Mouse (Mus musculus) WW6 (cell line): ENCODE measurements around the gene Arrb2.
A peak's percentile ranks its signal among the peaks of the same experiment; 100 is the strongest.
"Not testable (repeated sequence)": the region's sequence is repeated elsewhere in the genome, so short reads cannot be mapped to it uniquely, and the experiment has no call there.

Experiments used
- DNase-seq: peaks from one replicate; pipeline ENCODE4 v3.0.0-alpha.2; 2013; ENCODE audit warnings: low read depth, low spot score

Arrb2 gene

DNA sequence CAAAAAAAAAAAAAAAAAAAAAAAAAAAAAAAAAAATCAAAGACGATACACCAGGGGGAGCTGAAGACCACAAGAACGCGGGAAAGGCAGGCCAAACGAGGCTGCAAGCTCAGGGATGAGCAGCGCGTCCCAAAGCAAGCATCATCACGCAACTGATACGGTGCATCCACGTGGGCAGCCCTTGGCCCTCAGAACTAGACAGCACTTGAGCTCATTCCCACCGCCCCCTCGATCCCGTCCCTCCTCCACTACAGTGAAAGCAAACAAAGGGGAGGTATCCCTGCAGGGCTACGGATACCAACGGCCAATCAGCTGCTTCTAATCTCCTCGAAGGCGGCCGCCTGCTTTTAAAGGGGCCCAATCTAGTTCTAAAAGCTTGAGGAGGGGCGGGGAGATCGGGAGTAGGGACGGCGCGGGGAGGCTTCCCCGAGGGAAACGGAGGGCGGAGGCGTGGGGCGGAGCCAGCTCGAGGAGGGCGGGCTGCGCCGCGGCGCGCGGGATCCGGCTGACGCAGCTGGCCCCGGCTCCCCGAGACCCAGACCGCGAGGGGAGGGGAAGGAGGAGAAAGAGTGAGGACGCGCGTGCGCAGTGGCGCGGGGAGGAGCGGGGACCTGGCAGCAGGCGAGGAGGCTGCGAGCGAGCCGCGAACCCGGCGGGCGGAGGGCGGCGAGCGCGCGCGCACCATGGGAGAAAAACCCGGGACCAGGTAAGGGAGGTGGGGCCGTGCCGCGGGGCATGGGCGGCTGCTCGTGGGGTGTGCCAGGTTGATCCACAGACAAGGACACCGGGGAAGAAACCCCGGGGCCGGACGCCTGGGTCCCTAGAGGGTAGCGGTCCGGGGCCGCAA, at the start of gene Arrb2:
TSS of gene Arrb2 (plus strand) at position 588 of the 847 bp plus-strand sequence.
- DNase-seq: peak; percentile 99

DNA sequence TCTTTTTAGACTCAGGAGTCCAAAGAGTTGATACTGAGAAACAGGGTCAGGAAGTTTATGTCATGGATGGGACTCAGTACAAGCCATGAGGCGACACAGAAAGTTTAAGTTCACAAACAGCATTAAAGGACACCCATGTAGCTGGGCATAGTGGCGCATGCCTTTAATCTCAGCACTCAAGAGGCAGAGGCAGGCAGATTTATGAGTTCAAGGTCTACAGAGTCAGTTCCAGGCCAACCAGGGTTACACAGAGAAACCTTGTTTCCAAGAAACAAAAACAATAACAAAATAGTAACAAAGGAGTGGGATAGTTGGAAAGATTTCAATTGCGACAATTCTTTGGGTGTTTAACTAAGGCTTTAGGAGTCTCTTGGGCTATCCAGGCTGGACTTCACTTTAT, 48.3 kb upstream of the Arrb2 start:
- no peak for DNase-seq

DNA sequence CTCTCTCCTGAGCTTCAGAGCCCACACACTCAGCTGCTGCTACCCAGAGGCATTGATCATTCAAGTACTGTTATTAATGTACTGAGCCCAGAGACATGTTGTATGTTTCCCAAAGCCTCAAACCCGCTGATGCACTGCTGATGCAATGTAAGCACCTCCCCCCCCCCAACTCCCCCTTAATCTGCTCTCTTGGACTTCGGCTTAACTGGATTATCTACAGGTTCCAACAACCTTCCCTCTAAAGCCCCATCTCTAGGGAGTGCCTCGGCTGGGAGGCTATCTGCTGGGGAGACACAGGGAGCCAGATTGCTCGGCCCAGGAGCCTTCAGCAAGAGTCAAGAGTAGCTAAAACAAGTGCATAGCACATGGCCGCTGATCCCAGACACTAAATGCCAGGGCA, 45.0 kb upstream of the Arrb2 start:
- DNase-seq: no peak

DNA sequence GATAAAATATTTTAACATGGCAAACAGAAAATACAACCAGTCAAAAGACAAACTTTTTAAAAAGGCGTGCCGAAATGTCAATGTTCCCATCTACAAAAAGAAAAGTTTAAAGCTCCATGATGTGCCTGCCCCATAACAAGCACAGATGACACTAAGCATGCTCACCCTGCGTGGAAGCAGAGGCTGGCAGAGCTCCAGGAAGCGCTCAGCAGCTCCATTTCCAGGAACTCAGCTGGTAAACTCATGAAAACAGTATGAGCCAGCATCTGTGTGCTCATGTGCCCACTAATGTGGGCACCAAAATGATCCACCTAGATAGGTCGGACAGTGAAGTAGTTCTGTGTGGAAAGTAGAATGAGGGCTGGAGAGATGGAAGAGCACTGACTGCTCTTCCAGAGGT, 43.0 kb upstream of the Arrb2 start:
- DNase-seq: no peak

DNA sequence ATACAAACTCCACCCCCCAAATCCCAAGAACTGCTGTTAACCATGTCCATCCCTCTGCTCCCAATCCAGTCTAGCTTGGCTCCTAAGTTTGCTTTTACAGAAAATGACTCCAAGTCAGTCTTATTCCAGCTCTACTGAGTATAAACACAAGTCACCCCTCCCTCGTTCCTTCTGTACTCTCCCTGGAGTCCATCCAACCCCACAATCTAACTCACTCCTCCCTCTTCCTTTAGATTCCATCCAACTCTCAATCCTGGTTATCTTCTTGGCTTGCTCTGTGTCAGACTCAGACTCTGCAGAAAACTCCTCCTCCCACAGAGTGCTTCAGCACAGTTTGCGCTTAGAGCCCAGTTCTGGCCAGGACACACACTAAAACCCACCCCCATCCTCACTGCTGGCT, 28.8 kb upstream of the Arrb2 start:
- DNase-seq: no peak

DNA sequence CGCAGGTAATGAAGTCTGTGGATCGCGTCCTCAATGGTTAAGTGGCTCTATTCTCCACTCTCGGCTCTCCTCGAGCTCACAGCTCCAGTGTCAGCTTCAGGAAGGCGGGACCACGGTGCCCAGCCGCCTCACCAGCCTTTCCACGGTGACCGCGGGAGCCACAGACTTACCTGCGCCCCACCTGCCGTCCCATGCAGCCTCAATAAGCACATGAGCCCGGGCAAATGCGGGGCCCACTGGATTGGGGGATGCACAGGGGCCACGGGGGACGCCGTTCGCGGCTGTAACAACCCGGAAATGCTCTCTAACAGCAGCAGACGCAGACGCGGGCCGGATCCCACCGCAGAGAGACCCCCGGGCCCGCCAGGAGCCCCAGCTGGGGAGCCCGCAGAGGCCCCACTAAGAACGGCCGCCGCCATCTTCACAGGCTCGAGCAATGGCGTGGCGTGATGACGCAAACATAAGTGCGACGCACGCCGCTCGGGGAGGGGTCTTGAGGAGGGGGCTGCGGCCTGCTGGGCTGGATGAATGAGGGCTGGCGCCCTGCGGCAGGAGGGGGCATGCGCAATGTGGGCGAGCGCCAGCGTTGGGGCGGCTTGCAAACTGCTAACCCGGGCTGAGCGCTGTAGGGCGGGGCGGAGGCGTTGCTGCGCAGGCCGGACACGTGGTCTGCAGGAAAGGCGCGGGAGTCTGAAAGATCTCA, 22.7 kb upstream of the Arrb2 start, which contains the start of gene Pelp1:
TSS of gene Pelp1 (minus strand) at position 438 of the 703 bp plus-strand sequence.
- peak; percentile 99 for DNase-seq

DNA sequence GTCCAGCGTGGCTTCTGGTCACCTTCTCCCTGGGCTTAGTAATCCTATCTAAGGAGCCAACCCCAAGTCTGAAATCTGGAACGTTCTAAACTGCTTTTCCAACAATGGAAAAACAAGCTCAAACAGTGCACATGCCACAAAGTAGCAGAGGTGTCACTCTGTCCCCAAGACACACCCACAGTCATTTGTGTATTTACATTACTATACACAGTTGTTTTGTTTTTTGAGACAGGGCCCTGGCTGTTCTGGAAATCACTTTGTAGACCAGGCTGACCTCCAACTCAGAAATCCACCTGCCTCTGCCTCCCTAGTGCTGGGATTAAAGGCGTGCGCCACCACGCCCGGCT, 22.2 kb upstream of the Arrb2 start:
- DNase-seq: no peak

DNA sequence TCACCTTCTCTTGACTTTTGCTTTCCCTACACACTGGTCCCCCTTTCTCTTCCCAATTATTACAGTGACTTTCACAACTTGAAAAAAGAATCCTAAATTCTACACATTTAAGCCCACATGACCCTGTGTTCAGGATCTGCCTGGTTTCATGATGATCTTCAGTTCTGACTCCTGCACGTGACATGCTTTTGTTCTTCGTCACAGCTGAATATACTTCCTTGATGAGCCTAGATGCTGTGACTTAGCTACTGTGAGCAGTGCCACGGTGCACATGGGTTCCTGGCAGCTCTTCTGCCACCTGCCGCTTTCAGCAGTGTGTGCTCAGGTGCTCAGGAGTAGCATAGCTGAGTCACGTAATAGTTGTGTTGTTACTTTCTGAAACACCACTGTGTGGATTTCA, 19.8 kb upstream of the Arrb2 start:
- no peak for DNase-seq

DNA sequence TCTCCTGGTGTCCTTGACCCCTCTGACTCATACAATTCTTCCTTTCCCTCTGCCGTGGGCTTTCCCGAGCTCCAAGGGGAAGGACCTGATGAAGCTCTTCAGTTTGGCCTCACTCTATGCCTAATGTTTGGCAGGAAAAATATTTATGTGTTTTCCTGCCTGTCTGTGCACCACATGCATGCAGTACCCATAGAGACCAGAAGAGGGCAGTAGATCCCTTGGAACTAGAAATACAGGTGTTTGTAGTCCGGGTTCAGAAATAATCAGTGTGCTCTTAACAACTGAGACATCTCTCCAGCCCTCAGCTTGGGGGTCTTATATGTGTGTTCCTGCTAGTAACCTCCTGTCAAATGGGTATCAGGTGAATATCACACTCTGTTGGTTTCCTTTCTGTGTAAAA, 18.5 kb upstream of the Arrb2 start:
- peak; percentile 66 for DNase-seq

DNA sequence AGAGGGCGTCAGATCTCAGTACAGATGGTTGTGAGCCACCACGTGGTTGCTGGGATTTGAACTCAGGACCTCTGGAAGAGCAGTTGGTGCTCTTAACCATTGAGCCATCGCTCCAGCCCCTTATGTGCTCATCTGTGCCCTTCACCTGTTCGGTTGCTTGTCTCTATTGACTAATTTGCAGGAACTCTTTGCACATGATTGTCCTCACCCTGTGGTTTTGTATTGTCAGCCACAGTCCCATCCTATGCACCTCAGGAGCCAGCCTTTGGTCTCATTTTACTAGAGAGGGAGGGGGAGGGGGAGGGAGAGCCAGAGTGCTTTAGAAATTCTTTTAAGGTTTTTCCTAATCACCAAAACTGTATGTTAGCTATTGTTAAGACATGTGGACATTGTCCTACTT, 14.2 kb upstream of the Arrb2 start:
- DNase-seq: no peak

DNA sequence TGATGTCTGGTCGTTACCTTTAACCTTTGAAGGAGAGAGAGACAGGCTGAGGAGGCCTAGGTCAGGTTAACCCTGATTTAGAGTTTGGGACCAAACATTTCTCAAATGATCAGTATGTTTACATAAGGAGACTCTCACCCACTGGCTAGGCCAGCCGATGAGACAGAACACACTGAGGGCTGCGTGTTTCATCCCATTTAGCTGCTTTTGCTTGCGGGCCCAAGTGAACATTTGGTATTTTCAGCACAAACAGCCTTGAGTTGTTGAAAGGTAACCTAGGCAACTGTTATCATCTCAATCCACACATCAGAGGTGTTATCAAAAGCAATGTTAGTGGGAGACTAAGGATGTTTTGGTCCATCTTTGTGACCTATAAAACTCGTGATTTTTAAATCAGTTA, 12.9 kb upstream of the Arrb2 start:
- DNase-seq: no peak

DNA sequence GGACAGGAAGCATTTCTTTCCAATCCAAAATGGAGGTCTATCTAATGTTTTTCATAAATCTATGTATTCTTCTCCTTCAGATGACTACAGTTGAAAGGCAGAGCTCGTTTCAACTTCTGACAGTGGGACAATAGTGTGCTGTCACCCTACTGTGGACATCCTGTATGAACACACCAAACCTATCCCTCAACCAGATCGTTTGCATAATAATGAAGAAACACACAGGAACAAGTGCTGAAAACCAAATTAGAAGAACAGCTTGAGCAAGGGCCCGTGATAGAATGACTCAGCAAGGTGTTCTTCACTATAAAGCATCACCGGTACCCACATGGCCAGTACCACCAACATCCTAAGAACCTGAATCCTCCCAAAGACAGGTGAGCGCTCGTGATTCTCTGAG, 5.8 kb upstream of the Arrb2 start:
- DNase-seq: not testable (repeated sequence)

DNA sequence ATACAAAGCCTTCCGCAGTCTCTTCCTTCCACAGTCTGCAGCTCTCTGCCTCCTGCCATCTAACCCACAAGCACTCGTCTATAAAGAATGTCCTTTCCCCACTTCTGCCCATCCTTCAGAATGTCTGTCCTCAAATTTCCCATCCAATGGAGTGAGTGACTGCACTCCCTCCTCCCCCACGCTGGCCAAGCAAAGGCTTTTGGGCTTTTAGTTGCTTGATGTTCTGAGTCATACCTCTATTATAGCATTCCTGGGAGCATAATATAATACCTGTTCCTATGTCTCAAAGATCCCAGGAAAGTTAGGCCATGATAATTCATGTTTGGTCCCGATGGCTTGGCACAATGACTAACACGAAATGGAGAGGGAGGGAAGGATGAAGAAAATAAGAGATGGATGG, 861 bp upstream of the Arrb2 start:
- no peak for DNase-seq

DNA sequence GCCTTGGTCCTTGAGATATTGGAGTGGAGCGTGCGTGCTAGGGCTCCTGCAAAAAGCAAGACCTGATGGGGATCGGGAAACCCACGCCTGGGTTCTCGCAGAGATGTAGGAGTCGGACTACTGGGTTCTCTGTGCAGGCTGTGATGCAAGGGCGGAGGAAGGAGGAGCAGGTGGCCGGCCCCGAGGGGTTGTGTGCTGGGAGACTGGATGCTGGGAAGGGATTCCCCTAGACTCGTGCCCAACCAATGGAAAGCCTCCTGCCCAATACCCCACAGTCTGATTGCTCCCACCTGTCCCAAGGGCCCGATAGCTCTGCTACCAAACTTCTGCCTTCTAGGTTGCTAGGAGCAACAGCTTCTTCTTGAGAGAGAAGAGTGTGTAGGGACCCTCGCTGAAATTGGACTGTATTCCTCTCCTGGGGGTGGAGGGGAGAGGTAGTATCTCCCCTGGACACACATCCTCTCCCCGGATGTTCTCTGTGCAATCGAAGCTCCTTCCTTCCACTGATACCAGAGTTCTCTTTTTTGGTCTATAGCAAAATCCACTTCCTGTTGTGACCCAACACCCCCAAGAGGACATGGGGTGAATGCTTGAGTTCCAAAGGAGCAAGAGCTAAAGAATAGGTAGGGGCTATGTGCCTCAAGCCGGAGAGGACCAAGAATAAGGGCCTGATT, 597 bp downstream of the Arrb2 start:
- no peak for DNase-seq

DNA sequence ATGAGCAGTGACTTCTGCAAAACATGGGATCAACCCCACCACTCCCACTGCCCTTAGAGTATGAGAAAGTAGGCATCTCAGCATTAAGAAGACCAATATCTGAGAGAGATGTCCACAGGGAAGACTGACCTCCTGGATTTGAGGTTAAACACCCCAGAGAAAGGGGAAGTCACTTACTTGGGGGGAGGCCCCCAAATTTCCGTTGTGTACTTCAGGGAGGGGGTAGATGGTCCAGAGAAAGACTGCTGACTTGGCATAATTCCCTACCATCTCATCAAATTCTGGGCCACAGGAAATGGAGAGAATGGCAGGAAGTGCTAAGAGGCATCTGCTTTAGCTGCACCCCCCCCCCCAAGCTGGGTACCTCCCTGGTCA, 1.1 kb downstream of the Arrb2 start:
- no peak for DNase-seq

DNA sequence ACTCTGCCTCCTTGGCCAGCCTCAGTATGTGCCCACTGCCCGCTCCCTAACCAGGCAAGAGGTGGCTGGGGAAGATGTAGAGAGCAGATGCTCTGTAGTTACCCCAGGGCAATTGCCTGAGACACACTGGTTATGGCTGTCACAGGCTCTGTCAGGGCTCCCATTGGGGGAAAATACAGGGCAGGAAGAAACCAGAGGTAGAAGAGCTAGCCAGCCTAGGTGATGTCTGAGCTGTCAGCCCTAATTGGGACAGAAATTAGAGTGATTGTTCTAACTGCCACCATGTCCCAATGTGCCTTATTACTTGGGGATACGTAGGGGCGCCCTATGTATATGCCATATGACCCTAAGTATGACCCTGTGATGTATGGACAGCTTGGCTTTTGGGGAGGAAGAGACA, 1.5 kb downstream of the Arrb2 start:
- DNase-seq: no peak

DNA sequence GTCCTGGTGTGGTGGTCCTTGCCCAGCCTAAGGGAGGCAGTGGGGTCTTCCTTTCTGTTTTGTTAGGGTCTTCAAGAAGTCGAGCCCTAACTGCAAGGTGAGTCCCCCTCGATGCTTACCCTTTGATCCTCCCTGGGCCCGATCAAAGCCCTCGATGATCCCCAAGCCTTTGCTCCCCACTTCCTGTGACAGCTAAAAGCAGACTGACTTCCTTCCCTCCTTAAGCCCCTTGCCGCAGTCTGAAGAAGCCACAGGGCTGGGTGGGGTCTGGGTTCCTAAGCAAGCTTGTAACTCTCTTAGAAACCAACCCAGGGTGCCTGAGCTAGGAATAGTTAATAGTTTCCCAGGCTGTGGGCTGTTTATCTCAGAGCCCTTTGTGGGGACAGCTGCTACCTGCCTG, 3.0 kb downstream of the Arrb2 start:
- DNase-seq: no peak

DNA sequence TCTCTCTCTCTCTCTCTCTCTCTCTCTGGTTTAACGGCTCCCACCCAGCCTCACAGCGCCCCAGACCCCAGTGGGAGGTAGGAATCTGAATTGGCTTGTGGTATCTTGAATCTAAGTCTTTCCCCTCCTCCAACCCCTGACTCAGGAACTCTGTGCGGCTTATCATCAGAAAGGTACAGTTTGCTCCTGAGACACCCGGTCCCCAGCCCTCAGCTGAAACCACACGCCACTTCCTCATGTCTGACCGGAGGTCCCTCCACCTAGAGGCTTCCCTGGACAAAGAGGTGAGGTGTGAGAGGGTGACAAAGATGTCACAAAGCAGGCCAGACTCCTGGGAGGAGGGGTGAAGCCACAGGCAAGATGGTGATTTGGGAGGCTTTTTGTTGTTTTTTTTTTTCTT, 5.0 kb downstream of the Arrb2 start:
- no peak for DNase-seq

DNA sequence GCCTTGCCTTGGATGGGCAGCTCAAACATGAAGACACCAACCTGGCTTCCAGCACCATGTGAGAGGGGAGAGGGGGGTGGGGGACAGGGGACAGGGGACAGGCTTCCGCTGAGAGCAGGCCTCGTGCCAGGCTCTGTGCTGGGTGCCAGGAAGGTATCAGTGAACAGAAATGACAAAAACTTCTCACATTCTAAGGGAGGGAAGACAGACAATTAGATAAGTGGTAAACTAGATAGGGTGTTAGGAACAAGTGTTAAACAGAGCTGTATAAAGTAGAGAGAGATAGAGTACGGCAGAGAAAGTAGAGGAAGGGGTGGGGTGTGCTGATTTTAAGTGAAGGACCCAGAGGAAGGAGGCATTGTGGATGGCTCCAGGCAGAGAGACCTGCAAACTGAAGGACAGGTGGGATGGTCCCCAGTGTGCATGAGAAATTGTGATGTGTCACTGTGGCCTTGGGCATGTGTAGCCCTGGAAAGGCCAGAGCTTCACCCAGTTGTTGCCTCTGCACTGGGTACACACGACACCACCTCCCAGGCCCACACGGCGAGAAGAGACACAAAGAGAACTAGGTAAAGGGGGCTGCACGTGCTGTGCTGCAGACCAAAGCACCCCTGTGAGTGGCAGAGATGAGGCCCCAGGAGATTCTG, 6.4 kb downstream of the Arrb2 start:
- DNase-seq: no peak

DNA sequence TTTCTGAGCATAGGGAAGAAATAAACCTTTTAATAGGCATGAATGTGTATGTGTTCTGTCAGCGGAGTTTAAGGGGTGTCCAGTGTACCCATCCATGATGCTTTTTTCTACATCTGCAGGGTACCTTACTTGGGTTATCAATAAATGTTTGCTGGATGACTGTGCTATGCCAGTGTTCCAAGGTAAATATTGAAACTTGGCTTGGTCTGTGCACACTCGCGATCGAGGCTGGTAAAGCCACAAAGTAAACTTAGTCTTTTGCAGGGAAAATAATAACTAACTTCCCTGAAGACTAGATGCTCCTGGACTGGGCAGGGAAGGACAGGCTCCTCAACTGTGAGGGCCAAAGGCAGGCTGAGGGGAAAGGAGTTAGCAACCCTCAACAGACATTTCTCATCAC, 8.2 kb downstream of the Arrb2 start:
- DNase-seq: no peak

DNA sequence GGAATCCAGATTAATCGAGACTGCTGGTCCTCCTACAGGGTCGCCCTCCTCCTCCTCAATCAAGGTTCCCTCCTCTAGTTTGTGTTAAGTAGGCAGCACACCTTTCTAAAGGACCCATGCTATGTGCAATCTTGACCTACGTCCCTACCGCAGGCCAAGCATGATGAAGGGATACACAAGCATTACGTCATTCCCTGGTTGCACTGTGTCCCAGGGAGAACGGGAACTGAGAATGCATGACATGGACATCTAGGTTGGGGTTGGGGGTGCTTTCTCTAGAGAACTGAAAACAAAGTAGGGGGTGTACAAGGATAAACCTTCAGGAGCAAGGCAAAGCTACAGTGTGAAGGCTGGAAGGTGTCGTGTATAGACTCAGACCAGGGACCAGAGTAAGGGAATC, 9.4 kb downstream of the Arrb2 start:
- no peak for DNase-seq

DNA sequence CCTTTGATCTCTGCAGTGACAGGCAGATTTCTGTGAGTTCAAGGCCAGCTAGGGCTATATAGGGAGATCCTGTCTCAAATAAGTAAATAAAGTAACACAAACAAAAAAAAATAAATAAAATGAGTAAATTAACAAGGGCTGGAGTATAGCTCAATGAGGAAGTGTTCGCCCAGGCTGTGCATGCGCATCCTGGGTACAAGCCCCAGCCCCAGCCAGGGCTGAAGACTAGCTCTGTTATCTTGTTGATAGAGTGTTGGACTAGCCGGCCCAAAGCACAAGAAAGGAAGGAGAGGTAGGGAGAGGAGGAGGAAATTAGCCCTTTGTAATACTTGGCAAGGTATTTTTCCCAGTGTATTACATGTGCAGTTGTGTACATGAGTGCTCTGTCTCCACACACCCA, 11.5 kb downstream of the Arrb2 start:
- no peak for DNase-seq
